Mouse (Mus musculus): Measurements from ENCODE around the gene Igf2bp2.

DNA sequence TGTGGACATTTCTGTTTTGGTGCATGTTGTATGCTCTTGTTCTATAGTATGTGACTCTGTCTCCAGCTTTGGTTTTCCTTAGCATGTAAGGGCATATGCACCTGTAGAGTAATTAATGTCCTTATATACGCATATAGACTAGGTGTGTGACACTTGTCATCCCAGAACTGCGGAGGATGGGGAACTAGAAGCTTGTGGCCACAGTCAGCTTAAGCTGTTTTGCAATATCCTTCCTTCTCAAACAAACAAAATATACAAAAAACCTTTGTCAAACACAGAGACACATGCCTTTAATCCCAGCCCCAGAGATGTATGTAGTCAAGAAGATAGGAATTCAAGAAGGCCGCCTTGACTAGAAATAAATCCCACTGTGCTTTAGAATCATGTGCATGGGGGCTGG, 117.2 kb downstream of the Igf2bp2 start:
- TF ChIP-seq GABPA (IDR thresholded peaks at IDR 0.05; ENCODE audit: insufficient replicate concordance, low read depth, low read length) (no peak), POLR2A (IDR thresholded peaks at IDR 0.05; ENCODE audit: low read depth, low read length) (no peak), USF1 (IDR thresholded peaks at IDR 0.05; ENCODE audit: low read depth, low read length) (no peak), CHD2 (IDR thresholded peaks at IDR 0.05; ENCODE audit: low read length) (no peak), ZKSCAN1 (IDR thresholded peaks at IDR 0.05; ENCODE audit: borderline replicate concordance, low read depth, low read length) (no peak), EP300 (IDR thresholded peaks at IDR 0.05; ENCODE audit: low read length) (no peak), E2F4 (IDR thresholded peaks at IDR 0.05; ENCODE audit: insufficient replicate concordance, low read depth, low read length) (no peak), ZMIZ1 (IDR thresholded peaks at IDR 0.05; ENCODE audit: low read depth, low read length) (no peak), HCFC1 (IDR thresholded peaks at IDR 0.05; ENCODE audit: low read depth, low read length) (no peak)

All from CH12.LX (cell line).